Mouse (Mus musculus): Measurements from ENCODE around the gene Rps27a.

DNA sequence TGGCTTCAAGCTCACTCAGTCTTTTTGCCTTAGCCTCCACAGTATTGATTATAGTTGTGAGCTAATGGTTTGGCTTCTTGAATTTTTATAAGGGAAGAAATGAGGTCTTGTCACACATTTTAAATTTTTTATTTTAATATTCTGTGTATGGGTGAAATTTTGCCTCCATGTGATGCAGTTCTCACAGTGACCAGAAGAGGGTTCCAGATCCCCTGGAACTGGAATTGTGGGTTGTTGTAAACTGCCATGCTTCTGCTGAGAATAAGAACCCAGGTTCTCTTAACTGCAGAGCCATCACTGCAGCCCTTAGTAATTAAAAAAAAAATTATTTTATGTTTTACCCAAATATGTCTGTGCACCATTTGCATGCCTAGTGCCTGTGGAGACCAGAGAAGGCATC, 31.7 kb upstream of the Rps27a start:
- TF ChIP-seq POLR2A (IDR thresholded peaks at IDR 0.05; ENCODE audit: low read depth, low read length) (no peak), CTCF (IDR thresholded peaks at IDR 0.05; ENCODE audit: extremely low read depth, insufficient read depth, insufficient read length, insufficient replicate concordance) (no peak)

Data from spleen, adult 2 months (tissue).